Mouse (Mus musculus) forebrain, embryonic 12.5 days (tissue): ENCODE measurements around the gene S100a3. TPM values are rescaled to one million over a fixed set of nuclear protein-coding genes. Genes with fewer than 3 reads are reported as not detected.

Source experiments
- ATAC-seq: fragments of 200-750 bp; cut with Nextera tagmentation; 2 replicates; pipeline ENCODE4 v1.8.0; 2017; ENCODE audit warnings: moderate TSS enrichment; ENCODE audit not compliant: low FRiP score
- H3K27ac ChIP-seq: fragments of 300-500 bp; sonication (generic); 2 replicates; pipeline ENCODE4 v1.5.1; 2016; ENCODE audit warnings: mild to moderate bottlenecking
- H3K27me3 ChIP-seq: fragments of 300-500 bp; sonication (generic); 2 replicates; pipeline ENCODE4 v1.6.1; 2016; ENCODE audit warnings: mild to moderate bottlenecking
- H3K36me3 ChIP-seq: fragments of 300-500 bp; sonication (generic); replicated peaks from 2 replicates; pipeline ENCODE4 v1.6.1; 2016; ENCODE audit warnings: mild to moderate bottlenecking
- H3K4me1 ChIP-seq: fragments of 300-500 bp; sonication (generic); 2 replicates; pipeline ENCODE4 v1.6.1; 2016
- H3K4me2 ChIP-seq: fragments of 300-500 bp; sonication (generic); 2 replicates; pipeline ENCODE4 v1.6.1; 2016; ENCODE audit warnings: mild to moderate bottlenecking, moderate library complexity
- H3K4me3 ChIP-seq: fragments of 300-500 bp; sonication (generic); replicated peaks from 2 replicates; pipeline ENCODE4 v1.5.1; 2016; ENCODE audit warnings: mild to moderate bottlenecking
- H3K9ac ChIP-seq: fragments of 300-500 bp; sonication (generic); 2 replicates; pipeline ENCODE4 v1.6.1; 2016; ENCODE audit warnings: mild to moderate bottlenecking
- H3K9me3 ChIP-seq: fragments of 300-500 bp; sonication (generic); 2 replicates; pipeline ENCODE4 v1.6.1; 2016
- WGBS: fragments of 180-500 bp; shearing (Covaris S2); methylation state at CpG from one replicate; pipeline ENCODE4 v1.1.7; 2016; 5-methylcytosine and 5-hydroxymethylcytosine counted together
- polyA plus RNA-seq: library from polyadenylated mRNA; unstranded; fragments of >200 nt; fragmentation: Nextera tagmentation; extraction: Ambion mirVana; gene quantifications from 2 replicates; pipeline ENCODE4 v1.2.1, GENCODE M21; 2016

The S100a3 gene
- polyA plus RNA-seq, 1 experiment from 2014 or later = not detected

GRCm38 (mm10) chr3:90531713-90532112, 28.7 kb upstream of the S100a3 start:
- no peak overlapping the region for H3K4me3 ChIP-seq
- H3K4me1 ChIP-seq = no peaks in the 10 kb centered on the region
- no peak overlapping the region for H3K27ac ChIP-seq
- H3K36me3 ChIP-seq = no peaks in the 10 kb centered on the region
- 78% methylated on average over 5 of the region's 5 CpGs for WGBS
- H3K27me3 ChIP-seq = no peaks in the 10 kb centered on the region
- H3K9me3 ChIP-seq = no peaks in the 10 kb centered on the region
- ATAC-seq = no peak
- no peak overlapping the region for H3K4me2 ChIP-seq
- H3K9ac ChIP-seq = no peak overlapping the region

- no peak for ATAC-seq
- 74% methylated on average over 1 of the region's 1 CpGs for WGBS
- Histone ChIP-seq H3K9me3 (no peaks in the 10 kb centered on the region), H3K36me3 (no peaks in the 10 kb centered on the region), H3K9ac (no peak overlapping the region), H3K4me3 (no peak overlapping the region), H3K27ac (no peak overlapping the region), H3K4me1 (no peaks in the 10 kb centered on the region), H3K4me2 (no peak overlapping the region), H3K27me3 (0 out of 2 replicates have a peak, but pooled peaks cover 4% of the 10 kb centered on the region)
These were observed 24.9 kb upstream of the S100a3 start for GRCm38 (mm10) chr3:90535446-90535845.

GRCm38 (mm10) chr3:90537141-90537904, 23.1 kb upstream of the S100a3 start, which contains the start of gene S100a16:
TSS of gene S100a16 (plus strand) at chr3:90537254.
- no peak for ATAC-seq
- H3K4me2 ChIP-seq = no peak within 1 kb of the TSS
- no peak within 1 kb of the TSS for H3K9ac ChIP-seq
- 45% methylated on average over 10 of the region's 10 CpGs for WGBS
- H3K27me3 ChIP-seq = 0 out of 2 replicates have a peak, but pooled peaks cover 7% of the 10 kb centered on the region
- H3K27ac ChIP-seq = no peak within 1 kb of the TSS
- H3K4me3 ChIP-seq = no peak within 1 kb of the TSS
- H3K9me3 ChIP-seq = no peaks in the 10 kb centered on the region
- H3K4me1 ChIP-seq = peaks cover 14% of the 10 kb centered on the region
- H3K36me3 ChIP-seq = no peaks in the 10 kb centered on the region

- peaks cover 18% of the 10 kb centered on the region for H3K4me1 ChIP-seq
These were observed 22.5 kb upstream of the S100a3 start for GRCm38 (mm10) chr3:90537905-90538296.

GRCm38 (mm10) chr3:90540904-90541303, 19.5 kb upstream of the S100a3 start:
- 24% methylated on average over 4 of the region's 4 CpGs for WGBS
- H3K9ac ChIP-seq = no peak overlapping the region
- no peak overlapping the region for H3K4me3 ChIP-seq
- 0 out of 2 replicates have a peak, but pooled peaks cover 7% of the 10 kb centered on the region for H3K27me3 ChIP-seq
- H3K36me3 ChIP-seq = no peaks in the 10 kb centered on the region
- peak; percentile 72 for ATAC-seq
- H3K27ac ChIP-seq = no peak overlapping the region
- peak overlapping the region; percentile 4; the same call in 1 of the 2 replicates for H3K4me2 ChIP-seq
- no peaks in the 10 kb centered on the region for H3K9me3 ChIP-seq
- H3K4me1 ChIP-seq = peaks cover 18% of the 10 kb centered on the region

More at GRCm38 (mm10) chr3:90537905-90538296, 22.5 kb upstream of the S100a3 start:
- H3K27me3 ChIP-seq = 0 out of 2 replicates have a peak, but pooled peaks cover 7% of the 10 kb centered on the region
- no peak overlapping the region for H3K4me2 ChIP-seq
- no peaks in the 10 kb centered on the region for H3K36me3 ChIP-seq
- no peaks in the 10 kb centered on the region for H3K9me3 ChIP-seq
- WGBS = 76% methylated on average over 5 of the region's 5 CpGs
- ATAC-seq = no peak
- no peak overlapping the region for H3K4me3 ChIP-seq
- no peak overlapping the region for H3K9ac ChIP-seq
- no peak overlapping the region for H3K27ac ChIP-seq

- no peaks in the 10 kb centered on the region for H3K27me3 ChIP-seq
- WGBS = 77% methylated on average over 5 of the region's 5 CpGs
- H3K27ac ChIP-seq = no peak overlapping the region
- no peak overlapping the region for H3K9ac ChIP-seq
- H3K4me2 ChIP-seq = no peak overlapping the region
- H3K36me3 ChIP-seq = no peaks in the 10 kb centered on the region
- 0 out of 2 replicates have a peak, but pooled peaks cover 3% of the 10 kb centered on the region for H3K4me1 ChIP-seq
- no peak for ATAC-seq
- H3K4me3 ChIP-seq = no peak overlapping the region
- H3K9me3 ChIP-seq = no peaks in the 10 kb centered on the region
These were observed 10.5 kb upstream of the S100a3 start for GRCm38 (mm10) chr3:90549676-90550420.

- Histone ChIP-seq H3K9me3 (no peaks in the 10 kb centered on the region), H3K4me2 (no peak overlapping the region), H3K4me3 (no peak overlapping the region), H3K27me3 (no peaks in the 10 kb centered on the region), H3K9ac (no peak overlapping the region), H3K27ac (no peak overlapping the region), H3K4me1 (0 out of 2 replicates have a peak, but pooled peaks cover 3% of the 10 kb centered on the region), H3K36me3 (no peaks in the 10 kb centered on the region)
- WGBS = 91% methylated on average over 2 of the region's 2 CpGs
- no peak for ATAC-seq
These were observed 10.0 kb upstream of the S100a3 start for GRCm38 (mm10) chr3:90550421-90550790.

GRCm38 (mm10) chr3:90552231-90552630, 8.1 kb upstream of the S100a3 start:
- H3K4me2 ChIP-seq = no peak overlapping the region
- H3K27me3 ChIP-seq = no peaks in the 10 kb centered on the region
- no peak overlapping the region for H3K4me3 ChIP-seq
- H3K27ac ChIP-seq = no peak overlapping the region
- WGBS = 77% methylated on average over 2 of the region's 2 CpGs
- peaks cover 7% of the 10 kb centered on the region for H3K4me1 ChIP-seq
- no peaks in the 10 kb centered on the region for H3K9me3 ChIP-seq
- H3K9ac ChIP-seq = no peak overlapping the region
- no peaks in the 10 kb centered on the region for H3K36me3 ChIP-seq
- ATAC-seq = no peak

- Histone ChIP-seq H3K9ac (no peak overlapping the region), H3K9me3 (no peaks in the 10 kb centered on the region), H3K4me2 (no peak overlapping the region), H3K4me1 (peaks cover 4% of the 10 kb centered on the region), H3K36me3 (no peaks in the 10 kb centered on the region), H3K27me3 (no peaks in the 10 kb centered on the region), H3K4me3 (no peak overlapping the region), H3K27ac (peak overlapping the region; percentile 63; the same call in 1 of the 2 replicates)
- peak; percentile 81 for ATAC-seq
- 33% methylated on average over 5 of the region's 5 CpGs for WGBS
These were observed 4.4 kb upstream of the S100a3 start for GRCm38 (mm10) chr3:90555954-90556353.

GRCm38 (mm10) chr3:90574691-90575090, 14.3 kb downstream of the S100a3 start:
- 91% methylated on average over 5 of the region's 5 CpGs for WGBS
- no peak for ATAC-seq
- H3K9me3 ChIP-seq = no peaks in the 10 kb centered on the region
- H3K4me1 ChIP-seq = no peaks in the 10 kb centered on the region
- H3K9ac ChIP-seq = no peak overlapping the region
- no peak overlapping the region for H3K4me2 ChIP-seq
- H3K4me3 ChIP-seq = no peak overlapping the region
- no peaks in the 10 kb centered on the region for H3K36me3 ChIP-seq
- H3K27me3 ChIP-seq = no peaks in the 10 kb centered on the region
- no peak overlapping the region for H3K27ac ChIP-seq

GRCm38 (mm10) chr3:90575320-90575719, 14.9 kb downstream of the S100a3 start:
- H3K9ac ChIP-seq = no peak overlapping the region
- no peak overlapping the region for H3K27ac ChIP-seq
- no peaks in the 10 kb centered on the region for H3K27me3 ChIP-seq
- no peak overlapping the region for H3K4me3 ChIP-seq
- H3K4me2 ChIP-seq = no peak overlapping the region
- 80% methylated on average over 3 of the region's 3 CpGs for WGBS
- no peaks in the 10 kb centered on the region for H3K4me1 ChIP-seq
- H3K36me3 ChIP-seq = no peaks in the 10 kb centered on the region
- ATAC-seq = no peak
- no peaks in the 10 kb centered on the region for H3K9me3 ChIP-seq

- Histone ChIP-seq H3K4me3 (no peak overlapping the region), H3K9me3 (no peaks in the 10 kb centered on the region), H3K9ac (no peak overlapping the region), H3K36me3 (no peaks in the 10 kb centered on the region), H3K4me2 (no peak overlapping the region), H3K4me1 (no peaks in the 10 kb centered on the region), H3K27me3 (no peaks in the 10 kb centered on the region), H3K27ac (no peak overlapping the region)
- 81% methylated on average over 10 of the region's 10 CpGs for WGBS
- ATAC-seq = no peak
These were observed 16.1 kb downstream of the S100a3 start for GRCm38 (mm10) chr3:90576351-90577001.
